Mouse (Mus musculus): ENCODE measurements at regions not wholly inside any gene's neighbourhood (a gene's known extent, or its start where the extent isn't known, plus 50 kb on each side); places are given as distances from the start of the nearest gene placed in this dataset.

DNA sequence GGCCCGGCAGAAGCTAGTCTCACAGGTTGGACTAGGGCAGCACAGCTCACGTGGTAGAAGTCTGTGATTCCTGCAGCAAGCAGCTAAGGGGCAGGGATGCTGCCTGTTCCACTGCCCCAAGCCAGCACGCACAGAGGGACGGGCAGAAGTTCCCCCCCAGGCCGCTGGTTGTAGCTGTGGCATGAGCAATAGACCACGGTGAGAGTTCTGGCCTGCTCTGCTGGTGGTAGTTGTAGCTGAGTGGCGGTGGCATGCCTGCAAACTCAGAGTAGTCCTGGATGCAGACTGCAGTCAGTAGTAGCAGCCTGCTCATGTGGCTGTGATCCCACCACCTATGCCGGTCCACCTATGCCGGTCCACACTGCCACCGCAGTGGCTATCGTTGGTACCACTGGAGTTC lies 71.5 kb upstream of the Rpl39l start:
- TF ChIP-seq CTCF (IDR thresholded peaks at IDR 0.05; ENCODE audit: low read depth) (no peak), EP300 (IDR thresholded peaks at IDR 0.05; ENCODE audit: low read depth) (no peak)
